Mouse (Mus musculus): ENCODE data around the gene Cpne5. TPM values are rescaled to one million over a fixed set of nuclear protein-coding genes. Genes with fewer than 3 reads are reported as not detected.

The Cpne5 gene
- polyA plus RNA-seq, 1 experiment from 2014 or later: 21.6 TPM

- Histone ChIP-seq H3K4me1 (replicated peaks) (no peaks in the 10 kb centered on the region), H3K9ac (no peak overlapping the region), H3K9me3 (no peaks in the 10 kb centered on the region), H3K36me3 (no peaks in the 10 kb centered on the region), H3K4me2 (no peak overlapping the region), H3K27me3 (no peaks in the 10 kb centered on the region), H3K27ac (replicated peaks) (no peak overlapping the region), H3K4me3 (no peak overlapping the region)
- ATAC-seq (ENCODE audit: low read depth): no peak
- WGBS: 80% methylated on average over 14 of the region's 14 CpGs
These were observed 90.7 kb downstream of the Cpne5 start for GRCm38 (mm10) chr17:29147273-29147672.

DNA sequence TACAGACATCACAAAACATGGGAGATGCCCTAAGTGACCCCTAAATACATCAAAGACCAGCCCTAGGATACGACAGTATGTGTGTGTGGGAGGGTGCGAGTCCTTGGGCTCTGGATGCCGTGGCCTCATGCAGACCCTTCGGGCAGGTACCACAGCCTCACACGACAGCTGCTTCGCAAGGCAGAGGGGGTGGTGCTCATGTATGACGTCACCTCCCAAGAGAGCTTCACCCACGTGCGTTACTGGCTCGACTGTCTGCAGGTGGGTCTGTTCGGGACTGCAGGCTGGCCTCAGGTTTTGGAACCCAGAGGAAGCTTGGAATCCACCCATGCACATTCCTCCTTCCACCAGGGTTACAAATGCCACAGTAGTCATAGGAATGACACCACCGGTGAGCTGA, 92.9 kb downstream of the Cpne5 start:
- Histone ChIP-seq H3K9me3 (no peaks in the 10 kb centered on the region), H3K4me3 (no peak overlapping the region), H3K9ac (no peak overlapping the region), H3K27ac (replicated peaks) (no peak overlapping the region), H3K4me1 (replicated peaks) (no peaks in the 10 kb centered on the region), H3K27me3 (no peaks in the 10 kb centered on the region), H3K36me3 (no peaks in the 10 kb centered on the region), H3K4me2 (no peak overlapping the region)
- 91% methylated on average over 12 of the region's 12 CpGs for WGBS
- no peak for ATAC-seq (ENCODE audit: low read depth)

- WGBS: 79% methylated on average over 8 of the region's 8 CpGs
These were observed 94.7 kb downstream of the Cpne5 start for GRCm38 (mm10) chr17:29143266-29143665.

GRCm38 (mm10) chr17:29141577-29141976, 96.4 kb downstream of the Cpne5 start:
- Histone ChIP-seq H3K4me1 (replicated peaks) (no peaks in the 10 kb centered on the region), H3K9ac (no peak overlapping the region), H3K4me3 (no peak overlapping the region), H3K9me3 (no peaks in the 10 kb centered on the region), H3K27me3 (no peaks in the 10 kb centered on the region), H3K4me2 (no peak overlapping the region), H3K27ac (replicated peaks) (no peak overlapping the region), H3K36me3 (no peaks in the 10 kb centered on the region)
- ATAC-seq (ENCODE audit: low read depth): no peak
- WGBS: 86% methylated on average over 3 of the region's 3 CpGs

More at GRCm38 (mm10) chr17:29143266-29143665, 94.7 kb downstream of the Cpne5 start:
- Histone ChIP-seq H3K4me3 (no peak overlapping the region), H3K4me2 (no peak overlapping the region), H3K27ac (replicated peaks) (no peak overlapping the region), H3K9ac (no peak overlapping the region), H3K9me3 (no peaks in the 10 kb centered on the region), H3K4me1 (replicated peaks) (no peaks in the 10 kb centered on the region), H3K27me3 (no peaks in the 10 kb centered on the region), H3K36me3 (no peaks in the 10 kb centered on the region)
- no peak for ATAC-seq (ENCODE audit: low read depth)

- 80% methylated on average over 7 of the region's 7 CpGs for WGBS
These were observed 100.1 kb downstream of the Cpne5 start for GRCm38 (mm10) chr17:29137906-29138305.

DNA sequence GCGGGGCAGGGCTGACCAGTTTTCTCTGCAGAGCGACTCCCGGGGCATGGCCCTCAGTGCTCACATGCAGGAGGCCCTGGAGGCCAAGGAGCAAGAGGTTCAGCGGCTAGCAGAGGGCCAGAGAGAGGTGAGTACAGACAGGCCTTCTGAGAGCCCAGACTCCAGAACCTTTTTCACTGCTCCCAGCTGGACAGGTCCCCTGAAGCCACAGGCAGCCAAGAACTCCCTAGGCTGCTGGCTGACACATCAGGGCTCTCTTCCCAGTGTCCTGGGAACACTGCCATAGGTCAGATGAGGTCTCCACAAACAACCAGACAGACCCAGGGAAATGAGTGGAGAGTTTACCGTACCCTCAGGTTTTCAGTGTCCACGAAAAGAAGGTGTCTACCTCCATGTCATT, 101.7 kb downstream of the Cpne5 start:
- no peak overlapping the region for H3K4me2 ChIP-seq
- no peaks in the 10 kb centered on the region for H3K36me3 ChIP-seq
- no peaks in the 10 kb centered on the region for H3K4me1 ChIP-seq (replicated peaks)
- no peak overlapping the region for H3K27ac ChIP-seq (replicated peaks)
- H3K4me3 ChIP-seq: no peak overlapping the region
- WGBS: 69% methylated on average over 6 of the region's 6 CpGs
- H3K9ac ChIP-seq: no peak overlapping the region
- ATAC-seq (ENCODE audit: low read depth): no peak
- no peaks in the 10 kb centered on the region for H3K27me3 ChIP-seq
- H3K9me3 ChIP-seq: no peaks in the 10 kb centered on the region

More at GRCm38 (mm10) chr17:29137906-29138305, 100.1 kb downstream of the Cpne5 start:
- H3K4me3 ChIP-seq: no peak overlapping the region
- no peaks in the 10 kb centered on the region for H3K36me3 ChIP-seq
- no peak overlapping the region for H3K4me2 ChIP-seq
- no peaks in the 10 kb centered on the region for H3K9me3 ChIP-seq
- no peak for ATAC-seq (ENCODE audit: low read depth)
- H3K27me3 ChIP-seq: no peaks in the 10 kb centered on the region
- no peaks in the 10 kb centered on the region for H3K4me1 ChIP-seq (replicated peaks)
- no peak overlapping the region for H3K27ac ChIP-seq (replicated peaks)
- H3K9ac ChIP-seq: no peak overlapping the region

DNA sequence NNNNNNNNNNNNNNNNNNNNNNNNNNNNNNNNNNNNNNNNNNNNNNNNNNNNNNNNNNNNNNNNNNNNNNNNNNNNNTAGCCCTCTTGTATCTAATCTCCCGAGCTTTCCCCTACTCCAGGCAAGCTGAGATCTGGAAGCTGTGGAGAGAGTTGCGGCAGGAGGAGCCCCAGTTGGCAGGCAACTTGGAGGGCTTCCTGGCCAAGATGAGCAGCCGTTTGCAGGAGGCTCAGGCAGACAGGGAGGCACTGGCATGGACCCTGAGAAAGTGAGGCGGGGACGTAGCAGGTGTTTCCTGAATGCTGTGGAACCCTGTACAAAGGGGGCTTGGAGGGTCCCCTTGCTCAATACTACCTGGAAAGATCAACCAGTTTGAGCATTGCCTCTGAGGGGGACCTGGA, 102.9 kb downstream of the Cpne5 start:
- Histone ChIP-seq H3K4me2 (no peak overlapping the region), H3K9ac (no peak overlapping the region), H3K9me3 (no peaks in the 10 kb centered on the region), H3K36me3 (no peaks in the 10 kb centered on the region), H3K27me3 (no peaks in the 10 kb centered on the region), H3K4me1 (replicated peaks) (no peaks in the 10 kb centered on the region), H3K27ac (replicated peaks) (no peak overlapping the region), H3K4me3 (no peak overlapping the region)
- ATAC-seq (ENCODE audit: low read depth): no peak
- WGBS: 79% methylated on average over 5 of the region's 5 CpGs

DNA sequence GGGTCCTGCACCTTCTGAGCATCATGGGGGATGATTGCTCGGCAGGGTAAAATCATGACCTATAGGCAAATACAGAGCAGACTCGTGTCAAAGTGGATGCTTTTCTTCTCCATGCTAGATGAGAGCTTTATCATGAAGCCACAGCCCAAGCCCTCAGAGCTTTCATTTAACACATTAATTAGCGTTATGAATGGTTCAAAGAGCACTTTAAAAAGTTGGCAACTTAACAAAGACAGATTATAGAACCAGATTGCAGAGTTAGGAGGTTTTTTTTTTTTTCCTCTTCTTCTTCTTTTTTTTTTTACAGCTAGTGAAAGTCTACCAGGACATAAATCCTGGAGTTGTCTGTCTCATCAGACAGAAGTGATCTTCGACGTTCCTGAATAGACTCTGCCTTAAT, 108.6 kb downstream of the Cpne5 start:
- no peak for ATAC-seq (ENCODE audit: low read depth)
- no peaks in the 10 kb centered on the region for H3K9me3 ChIP-seq
- 37% methylated on average over 5 of the region's 5 CpGs for WGBS
- H3K27me3 ChIP-seq: no peaks in the 10 kb centered on the region
- H3K4me1 ChIP-seq (replicated peaks): no peaks in the 10 kb centered on the region
- no peak overlapping the region for H3K4me3 ChIP-seq
- no peak overlapping the region for H3K4me2 ChIP-seq
- no peaks in the 10 kb centered on the region for H3K36me3 ChIP-seq
- H3K27ac ChIP-seq (replicated peaks): no peak overlapping the region
- no peak overlapping the region for H3K9ac ChIP-seq

DNA sequence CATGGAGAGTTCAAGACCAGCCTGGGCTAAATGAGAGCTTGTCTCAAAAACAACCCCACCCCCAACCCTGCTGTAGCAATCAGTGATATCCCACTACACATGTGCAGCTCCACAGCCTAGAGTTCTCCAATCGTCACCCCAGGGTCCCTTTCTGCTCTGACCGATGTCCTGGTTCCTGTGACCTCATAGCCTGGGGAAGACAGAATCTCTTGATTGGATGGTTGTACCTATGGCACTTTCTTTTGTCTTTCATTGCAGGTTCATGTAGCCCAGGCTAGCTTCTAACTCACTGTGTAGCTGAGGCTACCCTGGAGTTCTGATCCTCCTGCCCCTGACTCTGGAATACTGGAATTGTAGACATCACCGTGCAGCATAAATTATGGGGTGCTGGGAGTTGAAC, 111.4 kb downstream of the Cpne5 start:
- Histone ChIP-seq H3K9me3 (no peaks in the 10 kb centered on the region), H3K27me3 (no peaks in the 10 kb centered on the region), H3K4me2 (no peak overlapping the region), H3K27ac (replicated peaks) (no peak overlapping the region), H3K9ac (no peak overlapping the region), H3K36me3 (no peaks in the 10 kb centered on the region), H3K4me3 (no peak overlapping the region), H3K4me1 (replicated peaks) (no peaks in the 10 kb centered on the region)
- ATAC-seq (ENCODE audit: low read depth): no peak
- 92% methylated on average over 3 of the region's 3 CpGs for WGBS

- Histone ChIP-seq H3K4me2 (no peak overlapping the region), H3K9ac (no peak overlapping the region), H3K27me3 (no peaks in the 10 kb centered on the region), H3K36me3 (no peaks in the 10 kb centered on the region), H3K27ac (replicated peaks) (no peak overlapping the region), H3K4me1 (replicated peaks) (no peaks in the 10 kb centered on the region), H3K4me3 (no peak overlapping the region), H3K9me3 (no peaks in the 10 kb centered on the region)
- WGBS: 80% methylated on average over 6 of the region's 6 CpGs
- ATAC-seq (ENCODE audit: low read depth): no peak
These were observed 114.3 kb downstream of the Cpne5 start for GRCm38 (mm10) chr17:29123578-29124174.

DNA sequence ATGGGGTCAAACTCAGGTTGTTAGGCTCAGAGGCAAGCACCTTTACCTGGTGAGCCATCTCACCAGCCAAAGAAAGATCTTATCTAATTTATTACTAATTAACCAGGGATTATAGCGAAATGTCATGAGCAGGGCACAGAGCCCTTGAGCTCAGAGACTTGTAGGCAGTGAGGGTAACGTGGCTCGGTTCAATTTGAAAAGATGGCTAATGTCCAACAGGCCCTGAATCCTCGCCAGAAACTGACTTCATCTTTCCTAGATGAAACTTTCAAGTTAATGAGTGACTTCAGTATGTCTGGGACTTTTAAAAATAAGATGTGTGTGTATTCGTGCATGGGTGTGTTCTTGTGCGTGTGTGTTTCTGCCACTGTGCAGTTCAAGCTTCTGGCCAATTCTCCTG, 115.2 kb downstream of the Cpne5 start:
- Histone ChIP-seq H3K4me2 (no peak overlapping the region), H3K36me3 (no peaks in the 10 kb centered on the region), H3K9me3 (no peaks in the 10 kb centered on the region), H3K27me3 (no peaks in the 10 kb centered on the region; the same call in 1 of the 2 replicates), H3K4me1 (replicated peaks) (no peaks in the 10 kb centered on the region), H3K9ac (no peak overlapping the region), H3K27ac (replicated peaks) (no peak overlapping the region), H3K4me3 (no peak overlapping the region)
- 83% methylated on average over 6 of the region's 6 CpGs for WGBS
- ATAC-seq (ENCODE audit: low read depth): no peak

DNA sequence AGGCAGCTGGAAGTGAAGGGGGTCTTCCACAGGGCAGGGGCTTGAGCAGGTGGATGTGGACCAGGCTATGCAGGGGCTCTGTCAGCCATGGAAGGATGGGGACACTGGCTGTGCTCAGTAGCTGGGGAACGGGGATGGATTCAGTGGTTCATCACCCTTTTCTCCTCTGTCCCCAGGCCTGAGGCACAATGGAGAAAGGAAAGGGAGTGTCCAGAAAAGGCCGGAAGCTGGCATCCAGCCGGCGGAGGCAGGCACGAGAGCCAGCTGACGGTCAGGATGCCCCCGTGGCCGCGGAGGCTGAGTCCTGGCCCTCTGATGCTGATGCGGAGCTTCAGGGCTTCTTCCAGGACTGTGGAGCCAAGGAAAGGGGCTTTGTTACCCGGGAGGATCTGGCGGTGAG, 117.3 kb downstream of the Cpne5 start:
- Histone ChIP-seq H3K27me3 (no peaks in the 10 kb centered on the region; the same call in 1 of the 2 replicates), H3K4me3 (no peak overlapping the region), H3K9ac (no peak overlapping the region), H3K4me2 (no peak overlapping the region), H3K36me3 (no peaks in the 10 kb centered on the region), H3K27ac (replicated peaks) (no peak overlapping the region), H3K9me3 (no peaks in the 10 kb centered on the region), H3K4me1 (replicated peaks) (no peaks in the 10 kb centered on the region)
- WGBS: 67% methylated on average over 12 of the region's 12 CpGs
- ATAC-seq (ENCODE audit: low read depth): no peak

DNA sequence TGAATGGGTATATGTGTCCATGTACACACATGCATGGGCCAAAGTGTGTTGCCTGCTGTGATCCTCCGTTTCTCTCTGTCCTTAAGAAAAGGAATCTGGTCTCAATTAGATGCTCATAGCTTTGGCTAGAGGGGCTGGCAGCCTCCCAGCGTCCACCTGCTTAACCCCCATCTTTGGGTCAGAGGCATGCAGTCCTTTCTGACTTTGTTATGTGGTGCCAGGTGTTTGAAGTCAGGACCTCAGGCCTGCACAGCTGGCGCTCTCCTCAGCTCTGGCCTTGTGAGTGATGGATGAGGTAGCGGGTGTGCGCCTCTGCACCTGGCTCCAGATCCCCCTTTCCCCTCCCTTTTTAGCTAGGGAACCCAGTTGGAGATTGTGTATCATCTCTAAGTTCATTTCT, 119.9 kb downstream of the Cpne5 start:
- Histone ChIP-seq H3K9me3 (no peaks in the 10 kb centered on the region), H3K9ac (no peak overlapping the region), H3K4me2 (no peak overlapping the region), H3K36me3 (no peaks in the 10 kb centered on the region), H3K27me3 (no peaks in the 10 kb centered on the region; the same call in 1 of the 2 replicates), H3K4me1 (replicated peaks) (no peaks in the 10 kb centered on the region), H3K4me3 (no peak overlapping the region), H3K27ac (replicated peaks) (no peak overlapping the region)
- 60% methylated on average over 5 of the region's 5 CpGs for WGBS
- no peak for ATAC-seq (ENCODE audit: low read depth)

Data from neural tube, embryonic 13.5 days (tissue).